Mouse (Mus musculus): ENCODE results near the gene Agtrap. TPM values are rescaled to one million over a fixed set of nuclear protein-coding genes. Genes with fewer than 3 reads are reported as not detected.

Gene Agtrap
- polyA plus RNA-seq, 1 experiment from 2014 or later, result 10.9 TPM

GRCm38 (mm10) chr4:148075881-148076280 lies 11.9 kb downstream of the Agtrap start:
- H3K4me3 ChIP-seq (ENCODE audit: low read depth, low read length), result no peak overlapping the region
- H3K9me3 ChIP-seq (ENCODE audit: control insufficient read depth, low read length), result no peaks in the 10 kb centered on the region
- no peak overlapping the region for H3K27ac ChIP-seq (ENCODE audit: low read depth, low read length)
- no peak overlapping the region for H3K4me2 ChIP-seq (replicated peaks; ENCODE audit: low read depth, low read length)
- WGBS, result 89% methylated on average over 6 of the region's 6 CpGs
- ATAC-seq (ENCODE audit: low FRiP score) (no peak), DNase-seq (ENCODE audit: low spot score) (no peak)
- no peaks in the 10 kb centered on the region for H3K36me3 ChIP-seq (ENCODE audit: control insufficient read depth, insufficient read depth, low read length)
- H3K27me3 ChIP-seq (ENCODE audit: control insufficient read depth, insufficient read depth, low read length), result no peaks in the 10 kb centered on the region
- no peak overlapping the region for H3K9ac ChIP-seq (ENCODE audit: low read depth, low read length)
- no peaks in the 10 kb centered on the region for H3K4me1 ChIP-seq (replicated peaks; ENCODE audit: control insufficient read depth, insufficient read depth, low read length)

GRCm38 (mm10) chr4:148075259-148075658 lies 12.6 kb downstream of the Agtrap start:
- no peak overlapping the region for H3K9ac ChIP-seq (ENCODE audit: low read depth, low read length)
- DNase-seq (ENCODE audit: low spot score) (peak; percentile 75), ATAC-seq (ENCODE audit: low FRiP score) (no peak)
- 38% methylated on average over 21 of the region's 21 CpGs for WGBS
- H3K4me3 ChIP-seq (ENCODE audit: low read depth, low read length), result no peak overlapping the region
- peak overlapping the region; percentile 22 for H3K4me2 ChIP-seq (replicated peaks; ENCODE audit: low read depth, low read length)
- no peaks in the 10 kb centered on the region for H3K27me3 ChIP-seq (ENCODE audit: control insufficient read depth, insufficient read depth, low read length)
- no peaks in the 10 kb centered on the region for H3K36me3 ChIP-seq (ENCODE audit: control insufficient read depth, insufficient read depth, low read length)
- no peak overlapping the region for H3K27ac ChIP-seq (ENCODE audit: low read depth, low read length)
- no peaks in the 10 kb centered on the region for H3K9me3 ChIP-seq (ENCODE audit: control insufficient read depth, low read length)
- no peaks in the 10 kb centered on the region for H3K4me1 ChIP-seq (replicated peaks; ENCODE audit: control insufficient read depth, insufficient read depth, low read length)

GRCm38 (mm10) chr4:148074521-148075189 lies 13.2 kb downstream of the Agtrap start:
- Histone ChIP-seq H3K9me3 (ENCODE audit: control insufficient read depth, low read length) (no peaks in the 10 kb centered on the region), H3K4me2 (replicated peaks; ENCODE audit: low read depth, low read length) (peak overlapping the region; percentile 22), H3K36me3 (ENCODE audit: control insufficient read depth, insufficient read depth, low read length) (no peaks in the 10 kb centered on the region), H3K4me3 (ENCODE audit: low read depth, low read length) (no peak overlapping the region), H3K27me3 (ENCODE audit: control insufficient read depth, insufficient read depth, low read length) (no peaks in the 10 kb centered on the region), H3K4me1 (replicated peaks; ENCODE audit: control insufficient read depth, insufficient read depth, low read length) (no peaks in the 10 kb centered on the region), H3K9ac (ENCODE audit: low read depth, low read length) (no peak overlapping the region), H3K27ac (ENCODE audit: low read depth, low read length) (no peak overlapping the region)
- 53% methylated on average over 17 of the region's 17 CpGs for WGBS
- ATAC-seq (ENCODE audit: low FRiP score) (peak; percentile 25; the same call in 1 of the 2 replicates), DNase-seq (ENCODE audit: low spot score) (peak; percentile 41)

- no peak overlapping the region for H3K9ac ChIP-seq (ENCODE audit: low read depth, low read length)
- no peaks in the 10 kb centered on the region for H3K4me1 ChIP-seq (replicated peaks; ENCODE audit: control insufficient read depth, insufficient read depth, low read length)
- ATAC-seq (ENCODE audit: low FRiP score) (peak; percentile 18; the same call in 1 of the 2 replicates), DNase-seq (ENCODE audit: low spot score) (no peak)
- no peaks in the 10 kb centered on the region for H3K9me3 ChIP-seq (ENCODE audit: control insufficient read depth, low read length)
- H3K36me3 ChIP-seq (ENCODE audit: control insufficient read depth, insufficient read depth, low read length), result no peaks in the 10 kb centered on the region
- H3K27me3 ChIP-seq (ENCODE audit: control insufficient read depth, insufficient read depth, low read length), result no peaks in the 10 kb centered on the region
- H3K4me2 ChIP-seq (replicated peaks; ENCODE audit: low read depth, low read length), result no peak overlapping the region
- 60% methylated on average over 5 of the region's 5 CpGs for WGBS
- no peak overlapping the region for H3K27ac ChIP-seq (ENCODE audit: low read depth, low read length)
- no peak overlapping the region for H3K4me3 ChIP-seq (ENCODE audit: low read depth, low read length)
Observed at GRCm38 (mm10) chr4:148071508-148071907, 16.3 kb downstream of the Agtrap start.

- 83% methylated on average over 9 of the region's 9 CpGs for WGBS
- Histone ChIP-seq H3K27me3 (ENCODE audit: control insufficient read depth, insufficient read depth, low read length) (no peaks in the 10 kb centered on the region), H3K4me1 (replicated peaks; ENCODE audit: control insufficient read depth, insufficient read depth, low read length) (no peaks in the 10 kb centered on the region), H3K4me3 (ENCODE audit: low read depth, low read length) (no peak overlapping the region), H3K36me3 (ENCODE audit: control insufficient read depth, insufficient read depth, low read length) (no peaks in the 10 kb centered on the region), H3K4me2 (replicated peaks; ENCODE audit: low read depth, low read length) (no peak overlapping the region), H3K9me3 (ENCODE audit: control insufficient read depth, low read length) (no peaks in the 10 kb centered on the region), H3K27ac (ENCODE audit: low read depth, low read length) (no peak overlapping the region), H3K9ac (ENCODE audit: low read depth, low read length) (no peak overlapping the region)
- no peak for DNase-seq (ENCODE audit: low spot score)
- ATAC-seq (ENCODE audit: low FRiP score), result no peak
Observed at GRCm38 (mm10) chr4:148069602-148070218, 18.1 kb downstream of the Agtrap start.

- Histone ChIP-seq H3K27me3 (ENCODE audit: control insufficient read depth, insufficient read depth, low read length) (no peaks in the 10 kb centered on the region), H3K4me1 (replicated peaks; ENCODE audit: control insufficient read depth, insufficient read depth, low read length) (no peaks in the 10 kb centered on the region), H3K9ac (ENCODE audit: low read depth, low read length) (no peak overlapping the region), H3K36me3 (ENCODE audit: control insufficient read depth, insufficient read depth, low read length) (no peaks in the 10 kb centered on the region), H3K27ac (ENCODE audit: low read depth, low read length) (no peak overlapping the region), H3K4me2 (replicated peaks; ENCODE audit: low read depth, low read length) (no peak overlapping the region), H3K4me3 (ENCODE audit: low read depth, low read length) (no peak overlapping the region), H3K9me3 (ENCODE audit: control insufficient read depth, low read length) (no peaks in the 10 kb centered on the region)
- DNase-seq (ENCODE audit: low spot score) (no peak), ATAC-seq (ENCODE audit: low FRiP score) (no peak)
- WGBS, result 90% methylated on average over 8 of the region's 8 CpGs
Observed at GRCm38 (mm10) chr4:148067346-148067745, 20.5 kb downstream of the Agtrap start.

- H3K4me1 ChIP-seq (replicated peaks; ENCODE audit: control insufficient read depth, insufficient read depth, low read length), result no peaks in the 10 kb centered on the region
- no peak overlapping the region for H3K4me2 ChIP-seq (replicated peaks; ENCODE audit: low read depth, low read length)
- H3K27ac ChIP-seq (ENCODE audit: low read depth, low read length), result no peak overlapping the region
- DNase-seq (ENCODE audit: low spot score), result no peak
- H3K4me3 ChIP-seq (ENCODE audit: low read depth, low read length), result no peak overlapping the region
- no peak overlapping the region for H3K9ac ChIP-seq (ENCODE audit: low read depth, low read length)
- 31% methylated on average over 9 of the region's 9 CpGs for WGBS
- H3K9me3 ChIP-seq (ENCODE audit: control insufficient read depth, low read length), result no peaks in the 10 kb centered on the region
- no peak for ATAC-seq (ENCODE audit: low FRiP score)
- H3K27me3 ChIP-seq (ENCODE audit: control insufficient read depth, insufficient read depth, low read length), result no peaks in the 10 kb centered on the region
- H3K36me3 ChIP-seq (ENCODE audit: control insufficient read depth, insufficient read depth, low read length), result no peaks in the 10 kb centered on the region
Observed at GRCm38 (mm10) chr4:148066401-148066744, 21.5 kb downstream of the Agtrap start.

- DNase-seq (ENCODE audit: low spot score) (no peak), ATAC-seq (ENCODE audit: low FRiP score) (no peak)
- Histone ChIP-seq H3K4me2 (replicated peaks; ENCODE audit: low read depth, low read length) (no peak overlapping the region), H3K4me3 (ENCODE audit: low read depth, low read length) (no peak overlapping the region), H3K9ac (ENCODE audit: low read depth, low read length) (no peak overlapping the region), H3K9me3 (ENCODE audit: control insufficient read depth, low read length) (no peaks in the 10 kb centered on the region), H3K36me3 (ENCODE audit: control insufficient read depth, insufficient read depth, low read length) (no peaks in the 10 kb centered on the region), H3K27ac (ENCODE audit: low read depth, low read length) (no peak overlapping the region), H3K4me1 (replicated peaks; ENCODE audit: control insufficient read depth, insufficient read depth, low read length) (no peaks in the 10 kb centered on the region), H3K27me3 (ENCODE audit: control insufficient read depth, insufficient read depth, low read length) (no peaks in the 10 kb centered on the region)
- WGBS, result 39% methylated on average over 6 of the region's 6 CpGs
Observed at GRCm38 (mm10) chr4:148065702-148066400, 22.0 kb downstream of the Agtrap start.

Data from hindbrain, embryonic 11.5 days (tissue).